In the genomic region with DNA sequence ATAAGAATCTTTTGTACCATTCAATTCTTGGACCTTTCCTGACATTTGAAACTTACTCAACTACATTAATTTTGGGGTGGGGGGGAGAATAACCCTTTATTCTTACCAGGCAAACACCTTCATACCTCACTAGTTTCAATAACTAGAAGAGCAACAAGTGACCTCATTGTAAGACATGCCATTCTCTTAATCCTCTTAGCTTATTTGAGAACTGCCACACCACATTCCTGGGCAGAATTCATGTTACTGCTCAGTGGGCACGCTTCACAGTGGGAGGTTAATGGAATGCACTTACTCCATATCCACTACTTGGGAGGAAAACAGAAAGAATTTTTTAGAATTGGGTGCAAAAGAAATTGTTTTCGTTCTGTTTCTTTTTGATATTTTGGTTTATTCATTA, we compare ENCODE assay signal across 28 mouse cellular contexts.
DNase-seq lines count a peak whose midpoint lies in the region; ATAC-seq and TF ChIP-seq lines count a peak whose summit lies in the region.
"Had no signal": no experiment of that assay in that cellular context is flagged by ENCODE, and none has a peak within 500 bp of the region (broad histone marks: within the 10 kb centered on the region; RNA-seq: fewer than 3 reads in every experiment).

No protein-coding gene starts in this region.

- ATAC-seq in forebrain, embryonic 11.5 days (replicated peaks; ENCODE audit: low FRiP score) = 0 out of 2 replicates have a peak, but pooled peaks have one; percentile 58
- no peak for ATAC-seq in forebrain, embryonic 14.5 days
- peak; percentile 75 for ATAC-seq in lung, postnatal 0 days
- ATAC-seq in embryonic facial prominence, embryonic 14.5 days (ENCODE audit: low read depth) = peak; percentile 60; the same call in 1 of the 2 replicates
- ATAC-seq: inflammation-experienced regulatory T-cells, adult 6 months had no signal

- no peaks in the 10 kb centered on the region for H3K9me3 ChIP-seq in forebrain, embryonic 11.5 days (ENCODE audit: control insufficient read depth, low read length)
- no peaks in the 10 kb centered on the region for H3K9me3 ChIP-seq in forebrain, embryonic 14.5 days (replicated peaks; ENCODE audit: control insufficient read depth, low read length)
- H3K9me3 ChIP-seq in lung, postnatal 0 days (ENCODE audit: low read length) = no peaks in the 10 kb centered on the region
- no peaks in the 10 kb centered on the region for H3K9me3 ChIP-seq in embryonic facial prominence, embryonic 14.5 days (ENCODE audit: control insufficient read depth, low read length)
- H3K9me3 ChIP-seq: embryonic facial prominence, embryonic 12.5 days; forebrain, embryonic 10.5 days; heart, embryonic 13.5 days; hindbrain, embryonic 15.5 days; kidney, embryonic 15.5 days; limb, embryonic 10.5 days; limb, embryonic 15.5 days; liver, embryonic 13.5 days; neural tube, embryonic 15.5 days had no signal

- H3K27me3 ChIP-seq in forebrain, embryonic 11.5 days (ENCODE audit: control insufficient read depth, insufficient read depth, low read length) = no peaks in the 10 kb centered on the region
- H3K27me3 ChIP-seq in forebrain, embryonic 14.5 days (replicated peaks; ENCODE audit: control insufficient read depth, insufficient read depth, low read length) = no peaks in the 10 kb centered on the region
- H3K27me3 ChIP-seq in lung, postnatal 0 days (replicated peaks; ENCODE audit: insufficient read depth, low read length) = no peaks in the 10 kb centered on the region
- no peaks in the 10 kb centered on the region for H3K27me3 ChIP-seq in embryonic facial prominence, embryonic 14.5 days (replicated peaks; ENCODE audit: control insufficient read depth, insufficient read depth, low read length)
- H3K27me3 ChIP-seq: embryonic facial prominence, embryonic 12.5 days; heart, embryonic 13.5 days; hindbrain, embryonic 15.5 days; kidney, embryonic 15.5 days; limb, embryonic 15.5 days; liver, embryonic 13.5 days; neural tube, embryonic 15.5 days had no signal

- TF ChIP-seq EP300 in lung, postnatal 0 days (IDR thresholded peaks at IDR 0.05) = peak; percentile 73

- H3K27ac ChIP-seq in forebrain, embryonic 11.5 days (ENCODE audit: low read depth, low read length) = no peak overlapping the region
- H3K27ac ChIP-seq in forebrain, embryonic 14.5 days (ENCODE audit: low read depth, low read length) = no peak overlapping the region
- H3K27ac ChIP-seq in lung, postnatal 0 days (ENCODE audit: low read length) = no peak overlapping the region
- no peak overlapping the region for H3K27ac ChIP-seq in embryonic facial prominence, embryonic 14.5 days (replicated peaks; ENCODE audit: low read depth, low read length)
- H3K27ac ChIP-seq: embryonic facial prominence, embryonic 12.5 days; forebrain, embryonic 10.5 days; heart, embryonic 13.5 days; hindbrain, embryonic 15.5 days; kidney, embryonic 15.5 days; limb, embryonic 10.5 days; limb, embryonic 15.5 days; liver, embryonic 13.5 days; macrophage; neural tube, embryonic 15.5 days had no signal

- H3K4me1 ChIP-seq in forebrain, embryonic 11.5 days (replicated peaks; ENCODE audit: control insufficient read depth, insufficient read depth, low read length) = no peaks in the 10 kb centered on the region; the same call in 1 of the 2 replicates
- no peaks in the 10 kb centered on the region for H3K4me1 ChIP-seq in forebrain, embryonic 14.5 days (ENCODE audit: control insufficient read depth, insufficient read depth, low read length)
- no peaks in the 10 kb centered on the region for H3K4me1 ChIP-seq in lung, postnatal 0 days (ENCODE audit: insufficient read depth, low read depth, low read length)
- no peaks in the 10 kb centered on the region for H3K4me1 ChIP-seq in lung, adult 2 months (ENCODE audit: control insufficient read depth, insufficient read depth, low read length)
- no peaks in the 10 kb centered on the region for H3K4me1 ChIP-seq in embryonic facial prominence, embryonic 14.5 days (ENCODE audit: control insufficient read depth, insufficient read depth, low read length)
- H3K4me1 ChIP-seq: embryonic facial prominence, embryonic 12.5 days; kidney, embryonic 15.5 days; limb, embryonic 10.5 days; limb, embryonic 15.5 days; liver, embryonic 13.5 days; neural tube, embryonic 15.5 days had no signal

- TF ChIP-seq CTCF in lung, postnatal 0 days (IDR thresholded peaks at IDR 0.05) = no peak
- no peak for TF ChIP-seq CTCF in lung, adult 2 months (IDR thresholded peaks at IDR 0.05; ENCODE audit: insufficient read depth, low read length)

- intact Hi-C loops in left cerebral cortex, postnatal 25 days (cut with DNase I) = no loop called here

- 61% methylated on average over 2 of the region's 2 CpGs for WGBS in forebrain, embryonic 11.5 days
- 28% methylated on average over 2 of the region's 2 CpGs for WGBS in forebrain, embryonic 14.5 days
- WGBS in lung, postnatal 0 days = 60% methylated on average over 2 of the region's 2 CpGs
- 67% methylated on average over 2 of the region's 2 CpGs for WGBS in lung, adult 2 months
- WGBS in embryonic facial prominence, embryonic 14.5 days = 61% methylated on average over 2 of the region's 2 CpGs

- no peak overlapping the region for H3K4me3 ChIP-seq in forebrain, embryonic 11.5 days (ENCODE audit: low read depth, low read length)
- no peak overlapping the region for H3K4me3 ChIP-seq in forebrain, embryonic 14.5 days (ENCODE audit: low read depth, low read length)
- no peak overlapping the region for H3K4me3 ChIP-seq in lung, postnatal 0 days (ENCODE audit: low read depth, low read length)
- H3K4me3 ChIP-seq in lung, adult 2 months (replicated peaks; ENCODE audit: extremely low read depth, low read depth, low read length) = no peak overlapping the region
- H3K4me3 ChIP-seq in embryonic facial prominence, embryonic 14.5 days (ENCODE audit: low read depth, low read length) = no peak overlapping the region
- H3K4me3 ChIP-seq: embryonic facial prominence, embryonic 12.5 days; forebrain, embryonic 10.5 days; heart, embryonic 13.5 days; hindbrain, embryonic 15.5 days; kidney, embryonic 15.5 days; limb, embryonic 10.5 days; limb, embryonic 15.5 days; liver, embryonic 13.5 days; neural tube, embryonic 15.5 days had no signal

- no peaks in the 10 kb centered on the region for H3K36me3 ChIP-seq in forebrain, embryonic 11.5 days (ENCODE audit: control insufficient read depth, insufficient read depth, low read length)
- H3K36me3 ChIP-seq in forebrain, embryonic 14.5 days (ENCODE audit: control insufficient read depth, insufficient read depth, low read length) = no peaks in the 10 kb centered on the region
- no peaks in the 10 kb centered on the region for H3K36me3 ChIP-seq in lung, postnatal 0 days (ENCODE audit: insufficient read depth, low read length)
- no peaks in the 10 kb centered on the region for H3K36me3 ChIP-seq in embryonic facial prominence, embryonic 14.5 days (ENCODE audit: control insufficient read depth, insufficient read depth, low read length)
- H3K36me3 ChIP-seq: embryonic facial prominence, embryonic 12.5 days; forebrain, embryonic 10.5 days; heart, embryonic 13.5 days; hindbrain, embryonic 15.5 days; kidney, embryonic 15.5 days; limb, embryonic 10.5 days; limb, embryonic 15.5 days; liver, embryonic 13.5 days; neural tube, embryonic 15.5 days had no signal

- DNase-seq in forebrain, embryonic 11.5 days (ENCODE audit: low spot score) = no peak
- no peak for DNase-seq in forebrain, embryonic 14.5 days (ENCODE audit: low spot score)
- peak; percentile 24 for DNase-seq in lung, postnatal 0 days (ENCODE audit: low spot score)
- no peak for DNase-seq in lung, adult 2 months
- peak; percentile 64 for DNase-seq in Muller cell, postnatal 12 days (ENCODE audit: inconsistent ontology term)
- peak; percentile 49 for DNase-seq in embryonic facial prominence, embryonic 14.5 days (ENCODE audit: low spot score)
- DNase-seq in left cerebral cortex, postnatal 25 days (ENCODE audit: low spot score in 2 of 2) = no peak
- DNase-seq: adrenal gland, postnatal 25 days; cerebellum, adult 18-20 months; forebrain, postnatal 0 days; heart, postnatal 10 days; kidney, adult 11 months; layer of hippocampus, postnatal 36 days; liver, embryonic 13.5 days; lung, adult 18-20 months; right cerebral cortex, postnatal 4 days; thymus, adult 2 months; thymus, postnatal 36 days had no signal

- H3K4me2 ChIP-seq in forebrain, embryonic 11.5 days (ENCODE audit: low read depth, low read length, severe bottlenecking) = no peak overlapping the region
- H3K4me2 ChIP-seq in forebrain, embryonic 14.5 days (ENCODE audit: low read length) = no peak overlapping the region
- no peak overlapping the region for H3K4me2 ChIP-seq in lung, postnatal 0 days (replicated peaks; ENCODE audit: low read depth, low read length)
- no peak overlapping the region for H3K4me2 ChIP-seq in embryonic facial prominence, embryonic 14.5 days (ENCODE audit: low read depth, low read length)
- H3K4me2 ChIP-seq: embryonic facial prominence, embryonic 12.5 days; heart, embryonic 13.5 days; hindbrain, embryonic 15.5 days; kidney, embryonic 15.5 days; limb, embryonic 15.5 days; liver, embryonic 13.5 days; neural tube, embryonic 15.5 days had no signal

- no peak for TF ChIP-seq POLR2A in lung, adult 2 months (IDR thresholded peaks at IDR 0.05; ENCODE audit: borderline replicate concordance, extremely low read depth, low read depth, low read length)

- no peak overlapping the region for H3K9ac ChIP-seq in forebrain, embryonic 11.5 days (ENCODE audit: low read length)
- H3K9ac ChIP-seq in forebrain, embryonic 14.5 days (ENCODE audit: low read length) = no peak overlapping the region
- H3K9ac ChIP-seq in lung, postnatal 0 days (replicated peaks; ENCODE audit: low read depth) = no peak overlapping the region
- H3K9ac ChIP-seq in embryonic facial prominence, embryonic 14.5 days (ENCODE audit: low read depth, low read length) = no peak overlapping the region
- H3K9ac ChIP-seq: embryonic facial prominence, embryonic 12.5 days; forebrain, postnatal 0 days; heart, embryonic 13.5 days; hindbrain, embryonic 15.5 days; kidney, embryonic 15.5 days; limb, embryonic 15.5 days; liver, embryonic 13.5 days; neural tube, embryonic 15.5 days had no signal

Comparison
In these comparisons a context has a peak if more than half of its experiments do, and no peak if none do; other contexts are left out.
1. DNase-seq: peak in lung, postnatal 0 days (single experiment), Muller cell, postnatal 12 days (single experiment) and embryonic facial prominence, embryonic 14.5 days (single experiment); none in forebrain, embryonic 11.5 days (single experiment), forebrain, embryonic 14.5 days (single experiment), lung, adult 2 months (single experiment) and left cerebral cortex, postnatal 25 days (0 of 2).